Mouse (Mus musculus) CH12.LX (cell line): ENCODE measurements around the gene Alg2.

Source experiments
- BHLHE40 ChIP-seq: IDR thresholded peaks from 2 replicates; pipeline ENCODE4 v1.6.1; 2011; ENCODE audit warnings: mild to moderate bottlenecking, low read depth, low read length, improper control_type of control experiment
- JUN ChIP-seq: IDR thresholded peaks from 2 replicates; pipeline ENCODE4 v1.6.1; 2011; ENCODE audit warnings: low read depth, mild to moderate bottlenecking, low read length, improper control_type of control experiment, moderate library complexity; ENCODE audit not compliant: insufficient read depth

DNA sequence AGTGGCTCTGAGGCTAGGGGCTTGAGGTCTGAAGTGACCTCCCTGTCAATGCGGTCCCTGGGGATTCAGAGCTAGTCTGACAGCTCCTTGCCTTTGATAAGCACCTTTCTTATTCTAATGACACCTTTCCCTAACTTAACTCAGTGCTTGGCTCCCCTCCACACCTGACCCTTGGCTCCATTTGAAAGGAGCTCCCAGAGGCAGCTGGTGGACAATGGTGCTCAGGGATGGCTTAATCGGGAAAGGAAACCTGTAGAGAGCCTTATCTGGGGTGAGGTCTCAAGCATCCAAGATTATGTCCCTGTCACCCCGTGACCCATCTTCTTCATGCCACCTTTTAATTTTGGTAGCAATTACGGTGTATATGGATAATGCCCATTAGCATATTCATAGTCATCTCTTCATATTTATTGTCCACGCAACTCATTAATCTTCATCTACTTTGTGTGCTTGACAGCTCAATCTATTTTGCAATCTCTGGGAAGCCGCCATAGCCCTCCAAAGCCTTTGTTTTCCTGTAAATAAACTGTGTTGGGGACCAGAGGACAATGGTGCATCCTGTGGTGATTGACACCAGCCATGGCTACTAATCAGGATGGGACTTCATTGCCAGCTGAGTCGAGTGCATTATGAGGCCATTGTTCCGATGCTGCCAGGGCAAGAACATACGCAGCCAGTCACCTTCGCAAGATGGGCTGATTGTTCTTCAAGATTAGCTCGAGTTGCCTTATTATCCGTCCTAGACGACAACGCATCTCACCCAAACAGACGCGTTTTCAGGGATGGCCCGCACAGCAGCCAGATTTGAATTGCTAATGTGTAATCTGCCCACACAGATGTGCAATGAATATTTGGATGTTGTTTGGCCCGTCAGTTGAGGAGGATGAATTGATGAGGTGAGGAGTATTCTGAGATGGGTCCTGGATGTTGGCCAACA, 24.3 kb downstream of the Alg2 start:
- no peak for TF ChIP-seq BHLHE40
- no peak for TF ChIP-seq JUN
